Comparison of ENCODE assay signal across 8 mouse cellular contexts in the genomic region with DNA sequence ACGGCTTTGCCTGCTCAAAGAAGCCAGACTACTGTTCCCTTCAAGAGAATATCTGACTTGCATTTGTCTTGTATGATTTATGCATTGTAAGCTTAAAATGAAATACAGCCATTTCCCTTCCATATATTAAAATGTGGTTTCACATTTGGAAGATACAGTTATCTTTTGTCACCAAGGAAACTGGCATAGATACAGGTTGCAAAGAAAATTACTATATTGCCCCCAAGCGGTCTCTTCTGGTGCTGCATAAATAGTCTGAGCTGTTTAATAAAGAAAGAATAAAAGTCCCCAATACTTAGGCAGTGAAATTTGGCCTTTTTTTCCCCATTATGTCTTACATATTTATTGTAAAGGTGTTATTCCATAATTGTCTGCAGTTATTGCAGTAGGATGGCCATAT.
A peak's percentile ranks its signal among the peaks of the same experiment; 100 is the strongest.
DNase-seq lines count a peak whose midpoint lies in the region; ATAC-seq lines count a peak whose summit lies in the region.

No protein-coding gene starts in this region.

- H3K27ac ChIP-seq in forebrain, embryonic 15.5 days (replicated peaks), result no peak overlapping the region

- no peaks in the 10 kb centered on the region for H3K4me1 ChIP-seq in forebrain, embryonic 15.5 days

- H3K4me2 ChIP-seq in forebrain, embryonic 15.5 days (replicated peaks), result no peak overlapping the region

- no peak overlapping the region for H3K9ac ChIP-seq in forebrain, embryonic 15.5 days (replicated peaks)

- H3K4me3 ChIP-seq in forebrain, embryonic 15.5 days, result no peak overlapping the region

- DNase-seq in heart, adult 8-10 months (ENCODE audit: low spot score), result peak; percentile 44
- DNase-seq in heart, postnatal 25 days (ENCODE audit: low spot score), result no peak
- DNase-seq in 3T3-L1 (ENCODE audit: low read depth, low spot score) (peak; percentile 84), MEL-GATA-1-ER (ENCODE audit: extremely low read depth, low read depth) (peak; percentile 21)
- DNase-seq in layer of hippocampus, adult 9-11 months, result peak; percentile 8
- DNase-seq in right cerebral cortex, adult 18-20 months, result peak; percentile 24
- no peak for DNase-seq in ovary, postnatal 10 days (ENCODE audit: low spot score)

- no peaks in the 10 kb centered on the region for H3K27me3 ChIP-seq in forebrain, embryonic 15.5 days

- intact Hi-C loops in heart, postnatal 25 days (cut with DNase I), result loop anchor here (5.0 kb wide), 1 partner anchor 300 kb away; no protein-coding TSS in a partner anchor

- WGBS in forebrain, embryonic 15.5 days, result 38% methylated on average over 2 of the region's 2 CpGs

- no peaks in the 10 kb centered on the region for H3K9me3 ChIP-seq in forebrain, embryonic 15.5 days

- ATAC-seq in forebrain, embryonic 15.5 days (replicated peaks), result peak; percentile 65; the same call in 1 of the 2 replicates

- no peaks in the 10 kb centered on the region for H3K36me3 ChIP-seq in forebrain, embryonic 15.5 days

Comparison
In these comparisons a context has a peak if more than half of its experiments do, and no peak if none do; other contexts are left out.
1. DNase-seq: peak in heart, adult 8-10 months (single experiment), 3T3-L1 (single experiment), MEL-GATA-1-ER (single experiment), layer of hippocampus, adult 9-11 months (single experiment) and right cerebral cortex, adult 18-20 months (single experiment); none in heart, postnatal 25 days (single experiment) and ovary, postnatal 10 days (single experiment).